8 mouse cellular contexts compared by ENCODE assay signal in the genomic region with DNA sequence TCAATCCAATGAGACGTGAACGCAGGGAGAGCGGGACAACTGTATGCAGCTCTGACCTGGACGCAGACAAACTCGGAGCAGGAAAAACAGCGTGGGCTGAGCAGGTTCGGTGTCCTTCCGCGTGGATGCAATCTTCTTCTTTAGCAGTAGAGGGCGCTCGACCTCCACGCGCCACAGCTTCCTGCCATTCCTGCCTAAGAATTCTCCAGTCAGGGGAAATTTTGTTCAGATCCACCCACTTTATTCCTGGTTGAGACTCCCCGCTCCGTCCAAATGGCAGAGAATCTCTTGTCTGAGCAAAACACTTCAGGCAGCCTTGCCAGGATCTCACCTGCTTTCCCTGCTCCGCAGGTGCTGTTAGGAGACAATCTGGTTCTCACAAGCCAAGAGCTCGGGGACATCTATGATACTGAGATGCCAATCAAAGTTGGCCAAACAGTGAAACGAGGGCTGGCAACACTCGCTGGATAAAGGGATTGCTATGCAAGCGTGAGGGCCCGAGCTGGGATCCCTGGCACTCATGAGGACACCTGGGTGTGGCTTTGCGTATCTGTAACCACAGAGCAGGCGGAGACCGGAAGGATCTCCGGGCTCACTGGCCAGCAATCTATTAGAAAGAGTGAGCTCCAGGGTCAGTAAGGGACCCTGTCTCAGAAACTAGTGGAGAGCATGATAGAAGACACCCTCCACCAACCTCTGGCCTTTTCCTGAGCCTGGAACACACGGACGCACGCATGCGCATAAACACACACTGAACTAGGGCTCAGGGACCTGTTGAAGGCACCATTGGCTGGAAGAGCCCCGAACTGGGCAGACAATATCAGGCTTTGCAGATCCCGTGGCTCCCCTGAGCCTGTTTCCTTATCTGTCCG. TPM values are rescaled to one million over a fixed set of nuclear protein-coding genes. Genes with fewer than 3 reads are reported as not detected.
DNase-seq lines count a peak whose midpoint lies in the region; ATAC-seq and TF ChIP-seq lines count a peak whose summit lies in the region.

No protein-coding gene starts in this region.

- TF ChIP-seq POLR2A in bone marrow, adult 2 months (IDR thresholded peaks at IDR 0.05; ENCODE audit: borderline replicate concordance, control insufficient read depth, low read depth, low read length) = no peak

- H3K4me1 ChIP-seq in bone marrow, adult 2 months (ENCODE audit: control insufficient read depth, insufficient read depth, low read length) = no peaks in the 10 kb centered on the region
- peaks cover 5% of the 10 kb centered on the region; the same call in 1 of the 2 replicates for H3K4me1 ChIP-seq in embryonic facial prominence, embryonic 14.5 days (ENCODE audit: control insufficient read depth, insufficient read depth, low read length)
- peaks cover 11% of the 10 kb centered on the region for H3K4me1 ChIP-seq in limb, embryonic 13.5 days
- peaks cover 13% of the 10 kb centered on the region for H3K4me1 ChIP-seq in midbrain, embryonic 15.5 days

- 5% methylated on average over 32 of the region's 32 CpGs for WGBS in bone marrow, adult 2 months
- 7% methylated on average over 32 of the region's 32 CpGs for WGBS in embryonic facial prominence, embryonic 14.5 days
- WGBS in limb, embryonic 13.5 days = 4% methylated on average over 32 of the region's 32 CpGs
- WGBS in midbrain, embryonic 15.5 days = 4% methylated on average over 32 of the region's 32 CpGs

- H3K9ac ChIP-seq in embryonic facial prominence, embryonic 14.5 days (ENCODE audit: low read depth, low read length) = peak overlapping the region; percentile 60
- H3K9ac ChIP-seq in limb, embryonic 13.5 days = peak overlapping the region; percentile 59
- peak overlapping the region; percentile 40 for H3K9ac ChIP-seq in midbrain, embryonic 15.5 days

- H3K4me3 ChIP-seq in bone marrow, adult 2 months (replicated peaks; ENCODE audit: control insufficient read depth, low read depth, low read length) = peak overlapping the region; percentile 34
- H3K4me3 ChIP-seq in embryonic facial prominence, embryonic 14.5 days (ENCODE audit: low read depth, low read length) = peak overlapping the region; percentile 44
- H3K4me3 ChIP-seq in limb, embryonic 13.5 days = peak overlapping the region; percentile 47
- peak overlapping the region; percentile 36 for H3K4me3 ChIP-seq in midbrain, embryonic 15.5 days

- H3K36me3 ChIP-seq in embryonic facial prominence, embryonic 14.5 days (ENCODE audit: control insufficient read depth, insufficient read depth, low read length) = no peaks in the 10 kb centered on the region
- H3K36me3 ChIP-seq in limb, embryonic 13.5 days = no peaks in the 10 kb centered on the region
- no peaks in the 10 kb centered on the region for H3K36me3 ChIP-seq in midbrain, embryonic 15.5 days (replicated peaks)

- H3K27me3 ChIP-seq in embryonic facial prominence, embryonic 14.5 days (replicated peaks; ENCODE audit: control insufficient read depth, insufficient read depth, low read length) = no peaks in the 10 kb centered on the region
- H3K27me3 ChIP-seq in limb, embryonic 13.5 days = no peaks in the 10 kb centered on the region
- H3K27me3 ChIP-seq in midbrain, embryonic 15.5 days (replicated peaks) = no peaks in the 10 kb centered on the region; the same call in 1 of the 2 replicates

- peak overlapping the region; percentile 14 for H3K27ac ChIP-seq in bone marrow, adult 2 months (ENCODE audit: control insufficient read depth, insufficient read depth, low read depth, low read length, poor library complexity)
- H3K27ac ChIP-seq in embryonic facial prominence, embryonic 14.5 days (replicated peaks; ENCODE audit: low read depth, low read length) = peak overlapping the region; percentile 44; the same call in 1 of the 2 replicates
- no peak overlapping the region for H3K27ac ChIP-seq in limb, embryonic 13.5 days
- 0 out of 2 replicates have a peak overlapping the region, but pooled peaks have one; percentile 20 for H3K27ac ChIP-seq in midbrain, embryonic 15.5 days

- H3K9me3 ChIP-seq in embryonic facial prominence, embryonic 14.5 days (ENCODE audit: control insufficient read depth, low read length) = no peaks in the 10 kb centered on the region
- H3K9me3 ChIP-seq in limb, embryonic 13.5 days = no peaks in the 10 kb centered on the region
- H3K9me3 ChIP-seq in midbrain, embryonic 15.5 days = no peaks in the 10 kb centered on the region

- H3K4me2 ChIP-seq in embryonic facial prominence, embryonic 14.5 days (ENCODE audit: low read depth, low read length) = peak overlapping the region; percentile 94
- peak overlapping the region; percentile 91 for H3K4me2 ChIP-seq in limb, embryonic 13.5 days (replicated peaks)
- H3K4me2 ChIP-seq in midbrain, embryonic 15.5 days = peak overlapping the region; percentile 80

- ATAC-seq in embryonic facial prominence, embryonic 14.5 days (ENCODE audit: low read depth) = peak; percentile 80
- ATAC-seq in limb, embryonic 13.5 days (ENCODE audit: low FRiP score, low read depth) = peak; percentile 71
- ATAC-seq in midbrain, embryonic 15.5 days (replicated peaks) = peak; percentile 69

- DNase-seq in B cell, adult 2 months = peak; percentile 71 to 80
- peak; percentile 75 for DNase-seq in embryonic facial prominence, embryonic 14.5 days (ENCODE audit: low spot score)
- peak; percentile 82 for DNase-seq in heart, adult 8-10 months (ENCODE audit: low spot score)
- DNase-seq in kidney, adult 8-10 months = peak; percentile 60 to 72
- peak; percentile 37 to 67 for DNase-seq in spleen, adult 18-20 months

- peak; percentile 99 for TF ChIP-seq CTCF in bone marrow, adult 2 months (IDR thresholded peaks at IDR 0.05; ENCODE audit: control insufficient read depth, insufficient read depth, low read length)

RNA-seq across cellular contexts. Expression of a gene that starts 8.6 kb away (rescaled TPM):
- polyA plus RNA-seq in bone marrow, adult 2 months (2011; ENCODE audit: insufficient read depth, insufficient read length, low replicate concordance, missing spikeins) = not detected in 2 replicates
- polyA plus RNA-seq in embryonic facial prominence, embryonic 14.5 days (2014; fragmentation: Nextera tagmentation; extraction: Ambion mirVana) = 0.10 TPM in 2 replicates
- total RNA-seq in heart, adult 8-10 months (2022) = not detected
- polyA plus RNA-seq in limb, embryonic 13.5 days (2015; fragmentation: Nextera tagmentation; extraction: Ambion mirVana) = 0.05 TPM in 1 of 2 replicates, not detected in the other
- 0.05 and 0.10 TPM in 2 replicates for polyA plus RNA-seq in midbrain, embryonic 15.5 days (2015; fragmentation: Nextera tagmentation; extraction: Ambion mirVana)

RNA-seq across cellular contexts. Expression of a gene that starts 31.5 kb away (rescaled TPM):
- polyA plus RNA-seq in bone marrow, adult 2 months (2011; ENCODE audit: insufficient read depth, insufficient read length, low replicate concordance, missing spikeins) = 33.9 and 44.8 TPM in 2 replicates
- 25.6 and 25.7 TPM in 2 replicates for polyA plus RNA-seq in embryonic facial prominence, embryonic 14.5 days (2014; fragmentation: Nextera tagmentation; extraction: Ambion mirVana)
- total RNA-seq in heart, adult 8-10 months (2022) = 10 to 100 TPM; 26.3 to 31.9 (median 29.0) TPM
- 16.2 and 17.3 TPM in 2 replicates for polyA plus RNA-seq in limb, embryonic 13.5 days (2015; fragmentation: Nextera tagmentation; extraction: Ambion mirVana)
- 35.1 and 47.1 TPM in 2 replicates for polyA plus RNA-seq in midbrain, embryonic 15.5 days (2015; fragmentation: Nextera tagmentation; extraction: Ambion mirVana)

RNA-seq across cellular contexts. Expression of a gene that starts 37.5 kb away (rescaled TPM):
- 9.7 and 15.9 TPM in 2 replicates for polyA plus RNA-seq in bone marrow, adult 2 months (2011; ENCODE audit: insufficient read depth, insufficient read length, low replicate concordance, missing spikeins)
- polyA plus RNA-seq in embryonic facial prominence, embryonic 14.5 days (2014; fragmentation: Nextera tagmentation; extraction: Ambion mirVana) = 46.8 and 63.2 TPM in 2 replicates
- 10 to 100 TPM; 20.5 to 31.0 (median 28.6) TPM for total RNA-seq in heart, adult 8-10 months (2022)
- 73.3 and 73.9 TPM in 2 replicates for polyA plus RNA-seq in limb, embryonic 13.5 days (2015; fragmentation: Nextera tagmentation; extraction: Ambion mirVana)
- polyA plus RNA-seq in midbrain, embryonic 15.5 days (2015; fragmentation: Nextera tagmentation; extraction: Ambion mirVana) = 116 and 122 TPM in 2 replicates

RNA-seq across cellular contexts. Expression of a gene that starts 56.4 kb away (rescaled TPM):
- 8.7 and 13.5 TPM in 2 replicates for polyA plus RNA-seq in bone marrow, adult 2 months (2011; ENCODE audit: insufficient read depth, insufficient read length, low replicate concordance, missing spikeins)
- 0.56 and 0.85 TPM in 2 replicates for polyA plus RNA-seq in embryonic facial prominence, embryonic 14.5 days (2014; fragmentation: Nextera tagmentation; extraction: Ambion mirVana)
- total RNA-seq in heart, adult 8-10 months (2022) = under 1 TPM; 0.44 to 0.72 (median 0.59) TPM
- polyA plus RNA-seq in limb, embryonic 13.5 days (2015; fragmentation: Nextera tagmentation; extraction: Ambion mirVana) = 0.49 and 0.62 TPM in 2 replicates
- polyA plus RNA-seq in midbrain, embryonic 15.5 days (2015; fragmentation: Nextera tagmentation; extraction: Ambion mirVana) = 0.40 and 0.68 TPM in 2 replicates
